Mouse (Mus musculus) C2C12 (cell line): ENCODE measurements at regions not wholly inside any gene's neighbourhood (a gene's known extent, or its start where the extent isn't known, plus 50 kb on each side); places are given as distances from the start of the nearest gene placed in this dataset.

Experiments
- CEBPB ChIP-seq: IDR thresholded peaks from one replicate; pipeline ENCODE4 v1.6.1; 2011; ENCODE audit warnings: low read depth, mild to moderate bottlenecking, control low read depth, moderate library complexity
- CTCF ChIP-seq: IDR thresholded peaks from one replicate; pipeline ENCODE4 v1.5.1; 2011; ENCODE audit not compliant: control insufficient read depth, insufficient read depth, insufficient read length
- FOSL1 ChIP-seq: IDR thresholded peaks from one replicate; pipeline ENCODE4 v1.8.0; 2011; ENCODE audit warnings: mild to moderate bottlenecking, low read length; ENCODE audit not compliant: poor library complexity, insufficient read depth, severe bottlenecking
- MAX ChIP-seq: IDR thresholded peaks from one replicate; pipeline ENCODE4 v1.6.1; 2011; ENCODE audit warnings: mild to moderate bottlenecking, control low read depth
- MYOD1 ChIP-seq: IDR thresholded peaks from one replicate; pipeline ENCODE4 v1.6.1; 2011; ENCODE audit warnings: low read depth; ENCODE audit not compliant: control insufficient read depth, insufficient read length
- MYOG ChIP-seq: IDR thresholded peaks from one replicate; pipeline ENCODE4 v1.6.1; 2011; ENCODE audit not compliant: control insufficient read depth, insufficient read length; ENCODE audit errors: extremely low read depth
- USF1 ChIP-seq: IDR thresholded peaks from one replicate; pipeline ENCODE4 v1.6.1; 2011; ENCODE audit warnings: low read depth, mild to moderate bottlenecking, control low read depth, moderate library complexity

GRCm38 (mm10) chr10:54841591-54841990, 765.2 kb upstream of the Man1a start:
- TF ChIP-seq CTCF: no peak
- TF ChIP-seq USF1: no peak
- TF ChIP-seq MAX: no peak
- TF ChIP-seq FOSL1: no peak
- TF ChIP-seq MYOD1: no peak
- TF ChIP-seq MYOG: no peak
- TF ChIP-seq CEBPB: no peak
